Mouse (Mus musculus): ENCODE data around the gene B4galnt3.
A peak's percentile ranks its signal among the peaks of the same experiment; 100 is the strongest.

B4galnt3 gene

DNA sequence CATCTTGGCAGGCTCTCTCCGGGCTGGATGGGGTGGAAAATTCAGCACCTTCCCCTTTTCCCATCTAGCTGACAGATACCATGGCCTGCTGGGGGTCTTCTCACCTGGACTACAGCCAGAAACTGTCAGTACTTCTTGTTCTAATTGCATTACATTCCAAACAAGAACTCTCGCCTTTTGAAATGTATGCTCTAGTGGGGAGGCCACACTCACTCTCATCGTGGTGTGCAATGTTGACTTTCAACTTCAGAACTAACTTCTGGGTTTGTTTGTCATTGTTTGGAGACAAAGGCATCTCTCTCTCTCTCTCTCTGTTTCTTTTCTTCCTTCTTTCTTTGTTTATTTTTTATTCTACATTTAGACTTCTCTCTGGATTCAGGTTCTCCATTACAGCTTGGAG is 107.8 kb downstream of the B4galnt3 start:
- no peak for DNase-seq (ENCODE audit: low spot score in 2 of 2)

DNA sequence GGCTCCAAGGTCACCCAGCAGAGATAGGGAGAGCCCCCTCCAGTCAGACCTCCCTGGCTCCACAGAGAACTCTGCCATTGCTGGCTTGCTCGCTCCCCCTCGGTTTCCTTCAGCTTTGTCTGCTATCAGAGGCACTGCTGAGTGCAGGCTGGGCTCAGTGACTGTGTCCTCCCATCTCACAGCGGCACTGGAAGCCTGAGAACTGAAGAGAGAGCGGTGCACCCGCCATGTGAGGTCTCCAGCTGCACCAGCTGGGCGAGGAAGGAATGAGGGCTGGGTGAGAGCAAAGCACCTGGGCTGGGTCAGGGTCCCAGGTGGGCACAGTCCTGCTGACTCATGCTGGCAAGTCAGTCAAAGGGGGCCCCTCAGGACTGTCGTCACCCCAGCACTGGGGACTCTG is 108.6 kb downstream of the B4galnt3 start:
- no peak for DNase-seq (ENCODE audit: low spot score in 2 of 2)

DNA sequence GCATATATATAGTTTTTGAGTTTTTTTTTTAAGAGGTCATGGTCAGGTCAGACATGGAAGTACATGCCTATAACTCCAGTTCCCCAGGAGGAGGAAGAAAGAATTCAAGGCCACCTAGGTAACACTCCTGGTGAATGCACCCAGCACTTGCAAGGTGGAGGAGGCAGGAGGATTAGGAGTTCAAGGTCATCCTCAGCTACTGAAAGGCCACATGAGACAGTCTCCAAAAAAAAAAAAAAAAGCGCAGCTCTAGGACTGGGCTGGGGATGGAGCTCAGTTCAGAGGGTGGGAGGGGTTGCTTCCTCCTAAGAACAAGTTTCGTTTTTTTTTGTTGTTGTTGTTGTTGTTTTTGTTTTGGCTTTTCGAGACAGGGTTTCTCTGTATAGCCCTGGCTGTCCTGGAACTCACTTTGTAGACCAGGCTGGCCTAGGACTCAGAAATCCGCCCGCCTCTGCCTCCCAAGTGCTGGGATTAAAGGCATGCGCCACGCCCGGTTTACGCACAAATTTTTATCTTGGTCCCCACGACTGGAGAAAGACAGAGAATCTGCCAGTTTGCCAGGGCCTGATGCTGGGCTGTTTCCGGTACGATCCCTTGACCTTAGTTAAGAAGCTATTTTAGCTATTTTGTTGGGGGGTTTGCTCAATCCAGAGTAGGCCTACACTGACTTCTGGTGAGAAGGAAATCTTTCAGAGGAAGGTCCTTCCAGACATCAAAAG is 109.2 kb downstream of the B4galnt3 start:
- no peak for DNase-seq (ENCODE audit: low spot score in 2 of 2)

DNA sequence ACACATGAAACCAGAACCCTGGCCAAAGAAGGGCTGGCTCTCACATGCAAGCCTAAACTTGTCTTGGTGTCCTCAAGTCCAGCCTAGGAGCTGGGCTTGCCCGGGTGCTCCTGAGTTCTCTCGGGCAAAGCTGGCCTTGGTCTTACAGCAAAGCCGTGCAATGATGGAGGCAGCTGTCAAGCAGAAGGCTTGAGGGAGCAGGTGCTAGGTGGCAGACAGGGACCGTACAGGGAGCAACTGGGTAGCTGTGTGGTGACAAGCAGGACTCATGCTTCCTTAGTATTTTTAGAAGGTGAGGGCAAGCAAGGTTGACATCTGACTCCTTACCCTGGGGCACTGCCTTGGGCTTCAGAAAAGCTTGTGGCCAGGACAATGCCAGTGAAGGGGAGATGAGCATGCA is 110.6 kb downstream of the B4galnt3 start:
- no peak for DNase-seq (ENCODE audit: low spot score in 2 of 2)

DNA sequence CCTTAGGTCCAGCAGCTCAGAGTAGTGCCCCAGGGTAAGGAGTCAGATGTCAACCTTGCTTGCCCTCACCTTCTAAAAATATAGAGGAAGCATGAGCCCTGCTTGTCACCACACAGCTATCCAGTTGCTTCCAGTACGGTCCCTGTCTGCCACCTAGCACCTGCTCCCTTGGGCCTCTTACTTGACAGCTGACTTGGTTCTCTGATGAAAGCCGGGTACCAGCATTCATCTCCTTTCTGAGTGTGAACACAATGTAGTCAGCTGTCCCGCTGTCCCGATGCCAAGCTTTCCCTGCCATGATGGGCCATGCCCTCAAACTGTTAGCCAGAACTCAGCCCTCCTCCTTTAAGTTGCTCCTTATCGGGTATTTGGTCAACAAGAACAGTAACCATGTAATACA is 112.2 kb downstream of the B4galnt3 start:
- no peak for DNase-seq (ENCODE audit: low spot score in 2 of 2)

DNA sequence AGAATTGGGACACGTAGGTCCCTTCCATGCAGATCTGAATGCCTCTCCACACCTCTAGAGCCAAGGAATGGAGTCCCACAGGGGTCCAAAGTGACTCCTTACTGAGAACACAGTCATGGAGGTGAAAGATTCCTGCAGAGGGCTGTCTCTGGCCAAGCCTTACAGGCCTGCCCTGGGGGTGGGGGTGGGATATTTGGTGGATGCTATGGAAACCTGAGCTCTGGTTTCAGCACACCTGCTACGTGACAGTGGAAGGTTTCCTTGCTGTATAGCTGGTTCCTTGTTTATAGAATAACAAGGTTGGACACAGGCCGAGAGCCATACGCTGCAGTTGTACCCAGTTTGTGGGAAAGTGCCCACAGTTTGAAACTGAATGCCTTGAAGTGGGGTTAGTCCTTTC is 113.9 kb downstream of the B4galnt3 start:
- DNase-seq (ENCODE audit: low spot score in 2 of 2) = no peak

DNA sequence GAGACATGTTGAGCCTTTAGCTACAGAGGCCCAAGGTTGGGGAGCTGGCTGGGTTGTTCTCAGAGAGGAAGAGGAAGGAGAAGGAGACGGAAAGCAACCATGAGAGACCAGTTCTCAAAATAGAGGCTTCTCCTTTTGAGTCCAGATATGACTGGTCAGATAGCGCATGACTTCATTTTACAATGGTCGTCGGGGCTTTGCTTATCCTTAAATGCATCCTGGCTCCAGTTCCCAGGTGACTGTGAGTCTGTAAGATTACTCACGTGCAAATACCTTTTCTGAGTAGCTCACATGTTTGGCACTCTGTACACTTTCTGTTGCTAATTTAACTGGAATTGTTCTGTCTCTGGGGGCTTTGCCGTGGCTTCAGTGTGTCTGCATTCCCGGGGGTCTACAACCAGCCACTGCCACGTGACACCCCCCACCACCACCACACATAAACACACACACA is 114.6 kb downstream of the B4galnt3 start:
- DNase-seq (ENCODE audit: low spot score in 2 of 2) = peak in 1 of 2 experiments; percentile 38

DNA sequence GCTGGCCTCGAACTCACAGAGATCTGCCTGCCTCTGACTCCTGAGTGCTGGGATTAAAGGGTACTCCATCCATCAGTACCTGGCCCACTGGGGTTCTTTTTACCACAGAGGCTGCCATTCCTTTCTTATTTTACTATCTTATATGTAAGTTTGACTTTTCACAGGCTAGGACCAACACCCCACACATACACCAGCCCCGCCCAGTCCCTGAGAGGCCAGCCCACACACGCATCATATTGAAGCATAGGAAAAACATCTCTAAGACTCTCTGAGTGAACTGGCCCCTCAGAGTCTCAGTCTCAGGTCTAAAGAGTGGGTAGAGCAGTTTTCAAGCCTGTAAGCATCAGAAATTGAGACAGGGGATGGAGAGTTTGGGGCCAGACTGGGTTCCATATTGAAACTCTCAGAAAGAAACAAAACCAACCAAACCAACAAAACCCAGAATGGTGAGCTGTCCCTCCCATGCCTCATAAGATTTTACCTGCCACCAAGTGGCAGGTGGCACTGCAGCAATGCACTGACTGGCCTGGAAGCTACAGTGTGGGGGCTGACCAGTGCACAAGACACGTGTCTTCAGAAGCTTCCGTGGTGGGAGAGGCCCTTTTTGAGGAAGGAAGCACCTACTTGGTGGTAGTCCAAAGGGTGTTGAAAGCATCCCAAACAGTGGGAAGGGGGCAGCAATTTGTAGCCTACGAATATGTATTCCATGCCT is 115.2 kb downstream of the B4galnt3 start:
- peak in 1 of 2 experiments; percentile 67 for DNase-seq (ENCODE audit: low spot score in 2 of 2)

DNA sequence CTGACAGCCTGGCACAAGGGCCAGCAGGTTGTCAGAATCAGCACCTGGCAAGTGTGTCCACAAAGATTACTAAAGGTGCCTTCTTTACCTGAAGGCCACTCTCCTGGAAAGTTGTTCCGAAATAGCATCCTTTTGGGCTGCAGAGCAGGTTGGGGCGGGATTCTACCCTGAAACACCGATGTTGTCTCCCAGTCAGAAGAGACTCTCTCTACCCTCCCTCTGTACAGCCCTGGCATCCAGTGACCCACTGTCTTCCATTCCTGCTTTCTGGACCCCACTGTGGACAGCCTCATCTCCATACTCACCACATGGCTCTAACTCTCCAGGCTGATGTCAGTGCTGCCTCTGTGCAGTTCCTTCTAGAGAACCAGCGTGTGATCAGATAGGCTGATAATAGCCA is 118.7 kb downstream of the B4galnt3 start:
- no peak for DNase-seq (ENCODE audit: low spot score in 2 of 2)

DNA sequence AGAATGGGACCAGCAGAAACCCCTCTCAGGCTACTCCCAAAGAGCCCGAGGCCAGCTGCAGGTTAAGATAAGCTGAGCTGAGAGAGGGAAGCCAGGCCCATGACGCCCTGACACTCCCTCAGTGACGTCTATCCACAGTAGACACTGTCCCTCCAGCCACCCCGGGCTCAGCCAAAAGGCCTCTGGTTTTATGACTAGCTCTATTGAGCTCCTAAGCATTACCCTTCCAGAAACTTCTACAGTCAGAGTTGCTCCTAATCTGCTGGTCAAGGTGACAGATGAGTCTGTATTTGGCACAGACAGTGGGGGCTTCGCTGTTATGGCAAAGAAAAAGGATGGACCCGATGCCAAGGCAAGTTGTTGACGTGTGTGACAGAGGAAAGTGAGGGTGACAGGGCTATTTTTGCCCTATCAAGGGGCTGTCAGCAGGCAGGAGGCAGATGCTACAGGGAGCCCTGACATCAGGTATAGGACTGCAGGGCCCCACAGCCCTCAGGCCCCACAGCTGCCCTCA is 119.7 kb downstream of the B4galnt3 start:
- peak; percentile 85 to 88 for DNase-seq (ENCODE audit: low spot score in 2 of 2)

DNA sequence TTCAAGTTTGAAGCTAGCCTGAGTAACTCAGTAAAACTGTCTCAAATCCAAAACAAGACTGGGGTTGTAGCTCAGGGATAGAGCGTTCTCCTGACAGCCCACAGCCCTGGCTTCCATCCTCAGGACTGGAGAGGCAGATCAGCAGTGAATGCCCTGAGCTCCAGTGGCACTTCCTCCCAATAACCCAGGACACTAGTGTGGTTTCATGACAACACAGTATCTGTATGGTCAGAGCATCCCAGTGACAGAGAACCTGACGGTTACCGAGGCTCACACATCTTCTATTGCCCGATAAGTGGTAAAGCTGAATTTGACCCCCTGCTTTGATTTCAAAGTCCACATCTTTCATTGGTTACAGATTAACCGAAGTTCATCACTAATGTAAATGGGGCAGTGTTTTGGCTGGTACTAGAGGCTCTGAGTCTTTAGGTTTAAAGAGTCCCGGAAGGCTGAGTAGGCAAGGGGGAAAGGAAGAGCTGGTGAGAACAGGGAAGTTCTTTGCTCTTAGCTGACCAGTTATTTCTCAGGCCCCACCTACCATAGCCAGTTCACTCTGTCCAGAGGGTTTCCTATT is 120.2 kb downstream of the B4galnt3 start:
- DNase-seq (ENCODE audit: low spot score in 2 of 2) = no peak

DNA sequence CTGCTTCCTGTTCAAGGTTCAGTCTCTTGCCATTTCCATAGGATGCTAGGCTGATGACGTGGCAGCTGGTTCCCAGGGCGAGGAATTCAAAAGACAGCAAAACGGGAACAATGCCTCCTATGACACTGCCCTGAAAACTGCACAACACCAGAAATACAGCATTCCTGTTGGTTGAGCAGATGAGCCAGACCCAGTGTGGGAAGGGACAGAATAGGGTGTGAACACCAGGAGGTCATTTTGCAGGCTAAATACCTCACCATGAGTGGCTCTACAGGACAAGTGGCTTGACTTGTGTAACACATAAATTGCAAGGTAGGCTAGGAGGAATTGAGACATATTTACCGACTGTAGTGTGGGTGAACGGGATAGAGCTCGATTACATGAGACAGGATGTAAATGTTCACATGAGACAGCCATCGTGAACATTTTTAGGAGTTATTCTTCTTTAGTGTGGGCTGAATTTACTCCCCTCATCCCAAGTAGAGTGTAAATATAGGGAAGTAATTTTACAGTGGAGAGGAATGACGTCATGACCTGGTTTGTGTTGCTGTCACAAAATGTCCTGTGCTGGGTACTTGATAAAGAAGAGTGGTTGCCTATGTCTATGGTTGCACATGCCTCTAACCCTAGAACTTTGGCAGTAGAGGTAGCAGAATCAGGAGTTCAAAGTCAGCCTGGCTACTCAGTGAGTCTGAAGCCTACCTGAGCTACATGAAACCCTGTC is 121.9 kb downstream of the B4galnt3 start:
- no peak for DNase-seq (ENCODE audit: low spot score in 2 of 2)

DNA sequence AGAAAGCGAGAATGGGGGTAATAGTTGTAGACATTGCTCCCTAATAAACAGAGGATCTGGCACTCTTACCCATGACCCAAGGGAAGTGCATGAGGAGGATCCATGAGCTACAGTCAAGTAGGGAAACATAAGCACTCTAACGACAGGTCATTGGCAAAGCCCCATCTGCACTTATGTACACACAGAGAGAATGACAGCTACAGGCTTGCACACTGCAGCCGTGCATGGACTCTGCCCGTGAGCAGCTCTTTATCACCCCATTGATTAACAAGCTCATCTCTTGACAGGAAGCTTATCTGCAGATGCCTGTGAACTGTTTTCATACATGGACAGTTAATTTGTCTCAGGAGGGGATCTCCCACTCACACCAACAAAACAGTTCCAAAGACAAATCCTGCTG is 126.8 kb downstream of the B4galnt3 start:
- DNase-seq (ENCODE audit: low spot score in 2 of 2) = no peak

DNA sequence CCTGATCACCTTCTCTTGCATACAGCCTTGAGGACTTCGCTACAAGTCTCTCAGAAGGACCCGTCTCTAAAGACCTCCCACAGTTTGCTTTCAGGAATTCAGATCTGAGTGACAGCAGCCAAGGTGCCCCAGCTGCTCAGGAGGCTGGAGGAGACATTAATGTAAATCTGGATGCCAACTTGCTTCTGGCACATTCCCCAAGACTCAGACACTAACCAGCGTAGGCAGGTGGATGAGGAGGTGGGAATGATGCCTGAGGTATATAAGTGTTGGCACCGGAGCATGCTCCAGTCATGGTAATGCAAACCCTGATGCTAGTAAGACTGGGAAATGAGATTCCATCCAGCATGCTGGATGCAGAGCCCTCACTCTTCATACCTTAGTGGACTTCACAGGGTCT is 129.6 kb downstream of the B4galnt3 start:
- DNase-seq (ENCODE audit: low spot score in 2 of 2) = no peak

DNA sequence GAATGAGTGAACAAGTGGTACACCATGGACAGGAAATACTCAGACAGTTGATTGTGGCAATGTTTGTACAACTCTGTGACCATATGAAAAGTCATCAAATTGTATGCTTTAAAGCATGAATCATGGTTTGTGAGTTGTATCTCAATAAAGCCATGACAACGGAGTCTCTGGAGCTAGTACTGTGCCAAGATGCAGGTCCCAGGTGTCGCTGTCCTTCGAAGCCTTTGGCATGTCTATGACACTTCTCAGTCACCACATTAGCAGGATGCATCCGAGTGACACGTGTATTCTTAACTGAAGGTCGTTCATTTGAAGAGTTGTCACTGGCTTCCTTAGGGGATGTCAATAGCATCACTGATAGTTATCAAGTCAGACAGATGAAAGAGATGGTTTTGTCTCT is 131.4 kb downstream of the B4galnt3 start:
- no peak for DNase-seq (ENCODE audit: low spot score in 2 of 2)

DNA sequence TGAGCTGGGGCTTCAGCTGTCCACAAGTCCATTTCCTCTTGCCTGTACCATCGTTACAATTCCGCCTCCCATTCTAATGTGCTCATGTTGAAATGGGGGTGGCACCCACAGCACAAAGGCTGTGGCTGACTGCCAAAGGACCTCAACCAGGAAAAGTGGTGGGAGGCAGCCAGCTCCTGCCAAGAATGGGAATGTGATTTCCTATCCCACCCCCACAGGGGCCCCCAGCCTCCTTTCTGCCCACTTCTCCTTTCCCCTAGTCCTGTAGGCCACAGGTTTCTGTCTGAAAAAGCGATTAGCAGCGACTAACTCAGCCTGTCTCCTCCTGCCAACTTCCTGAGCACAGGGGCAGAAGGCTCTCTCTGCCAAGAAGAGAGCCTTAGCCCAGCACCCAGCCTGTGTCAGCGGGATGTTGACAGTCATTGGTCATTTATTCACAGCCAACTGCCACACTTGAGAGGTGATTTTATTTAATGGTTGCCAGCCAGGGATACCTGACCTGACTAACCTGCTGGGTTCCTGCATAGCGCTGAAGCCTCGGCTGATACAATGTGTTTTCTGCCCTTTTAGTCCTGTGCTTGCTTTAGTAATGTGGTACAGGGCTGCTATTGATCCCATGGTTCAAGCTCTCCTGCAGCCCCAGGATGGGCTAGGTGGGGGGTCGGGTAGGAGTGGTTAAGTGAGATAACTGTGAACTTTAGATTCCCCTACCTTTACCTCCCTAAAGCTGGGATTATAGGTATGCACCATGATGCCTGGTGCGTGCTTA is 135.0 kb downstream of the B4galnt3 start:
- no peak for DNase-seq (ENCODE audit: low spot score in 2 of 2)

DNA sequence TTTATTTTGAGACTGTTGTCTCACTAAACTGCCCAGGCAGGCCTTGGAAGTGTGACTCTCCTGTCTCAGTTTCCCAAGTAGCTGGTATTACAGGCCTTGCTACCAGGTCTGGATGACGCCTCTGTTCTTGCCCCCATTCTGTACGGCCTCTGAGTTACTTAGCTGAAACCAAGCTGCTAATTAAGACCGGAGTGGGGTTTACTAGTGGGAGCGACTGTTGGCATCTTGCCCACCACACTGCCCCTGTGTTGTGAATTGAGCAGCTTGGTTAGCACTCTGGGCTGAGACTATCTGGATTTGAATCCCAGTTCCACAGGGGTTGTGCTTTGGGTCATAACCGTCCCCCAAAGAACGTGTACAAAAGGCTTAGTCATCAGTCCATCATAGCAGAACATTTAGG is 136.9 kb downstream of the B4galnt3 start:
- no peak for DNase-seq (ENCODE audit: low spot score in 2 of 2)

DNA sequence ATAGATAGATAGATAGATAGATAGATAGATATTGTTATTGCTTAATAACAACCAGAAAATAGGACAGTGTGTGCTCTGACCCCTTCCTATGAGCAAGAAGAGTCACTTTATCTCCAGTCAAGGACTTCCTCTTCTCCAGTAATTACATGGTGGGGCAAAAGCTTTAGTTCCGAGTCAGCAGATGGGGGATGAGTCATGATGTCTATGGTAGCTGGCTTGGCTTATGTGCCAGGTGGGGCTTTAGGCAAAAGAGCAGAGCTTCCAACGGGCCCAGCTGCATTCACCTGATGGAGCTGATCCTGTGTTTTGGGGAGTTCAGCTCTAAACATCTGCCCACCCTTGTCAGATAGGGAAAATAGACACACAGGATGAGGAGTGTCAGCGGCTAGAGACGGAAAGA is 138.8 kb downstream of the B4galnt3 start:
- DNase-seq (ENCODE audit: low spot score in 2 of 2) = no peak

DNA sequence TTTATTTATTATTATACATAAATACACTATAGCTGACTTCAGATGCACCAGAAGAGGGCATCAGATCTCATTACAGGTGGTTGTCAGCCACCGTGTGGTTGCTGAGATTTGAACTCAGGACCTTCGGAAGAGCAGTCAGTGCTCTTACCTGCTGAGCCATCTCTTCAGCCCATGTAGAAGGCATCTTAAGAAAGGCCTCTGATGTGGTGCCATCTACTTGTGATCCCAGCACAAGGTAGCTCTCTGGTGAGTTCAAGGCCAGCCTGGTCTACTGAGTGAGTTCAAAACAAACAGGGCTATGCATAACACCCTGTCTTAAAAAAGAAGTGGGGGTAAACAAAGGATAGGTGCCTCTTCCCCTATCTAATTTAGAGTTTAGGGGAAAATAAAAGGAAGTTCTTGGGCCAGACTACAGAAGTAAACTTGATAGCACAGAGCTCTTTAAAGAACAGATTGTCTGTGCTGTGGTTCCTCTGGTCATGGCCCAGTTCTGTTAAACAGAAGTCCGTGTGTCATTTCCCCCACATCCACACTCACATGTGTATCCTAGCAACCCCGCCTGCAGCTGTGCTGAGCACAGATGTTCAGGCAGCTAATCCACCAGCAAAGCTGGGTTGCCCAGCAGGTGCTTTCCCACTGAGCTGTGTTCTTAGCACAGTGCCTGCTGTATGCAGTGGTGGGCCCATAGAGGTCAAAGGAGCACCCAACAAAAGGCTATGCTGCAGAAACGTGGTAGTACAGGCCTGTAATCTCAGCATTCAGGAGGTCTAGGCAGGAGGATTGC is 139.6 kb downstream of the B4galnt3 start:
- DNase-seq (ENCODE audit: low spot score in 2 of 2) = peak in 1 of 2 experiments; percentile 39

Measured in spleen, postnatal 4 days (tissue).